Mouse (Mus musculus) forebrain, embryonic 15.5 days (tissue): ENCODE results near the gene Hoxa9. TPM values are rescaled to one million over a fixed set of nuclear protein-coding genes. Genes with fewer than 3 reads are reported as not detected.

ENCODE experiments used
- microRNA counts: library from miRNA; unstranded; fragments of <30 nt; microRNA quantifications from one replicate; lab custom pipeline; 2016
- microRNA-seq: library from miRNA; unstranded; fragments of <30 nt; microRNA quantifications from one replicate; pipeline ENCODE4, GENCODE M21; 2016
- polyA plus RNA-seq: library from polyadenylated mRNA; unstranded; fragments of >200 nt; fragmentation: Nextera tagmentation; extraction: Ambion mirVana; gene quantifications from 2 replicates; pipeline ENCODE4 v1.2.1, GENCODE M21; 2015

Gene Hoxa9
- polyA plus RNA-seq, 1 experiment from 2014 or later, result not detected

MicroRNAs encoded within 50 kb of the gene (microRNA counts, 519-probe panel; counts per million panel counts)
- microRNA mmu-miR-196b (lab: Ali Mortazavi, UCI), result not detected

Small RNA genes lying within 50 kb of the gene (microRNA-seq; reads per million reads assigned to microRNA genes)
- gene Mir196b, result 30.1 reads per million, percentile 38 among the genes with 10 or more reads in this experiment

Other genes with a start within 250 kb of the Hoxa9 start
- 5.0 and 7.4 TPM in 2 replicates for gene Skap2, start 218.5 kb downstream of the Hoxa9 start, polyA plus RNA-seq
- gene Hoxa1, start 72.8 kb downstream of the Hoxa9 start, polyA plus RNA-seq, result not detected in 2 replicates
- not detected in 2 replicates for gene Hoxa2, start 66.3 kb downstream of the Hoxa9 start, polyA plus RNA-seq
- not detected in 2 replicates for gene 5730596B20Rik, start 53.6 kb downstream of the Hoxa9 start, polyA plus RNA-seq
- not detected in 2 replicates for gene Hoxa4, start 39.3 kb downstream of the Hoxa9 start, polyA plus RNA-seq
- not detected in 2 replicates for gene Hoxa5, start 26.5 kb downstream of the Hoxa9 start, polyA plus RNA-seq
- not detected in 2 replicates for gene Hoxa6, start 22.4 kb downstream of the Hoxa9 start, polyA plus RNA-seq
- gene Hoxa3, start 17.8 kb downstream of the Hoxa9 start, polyA plus RNA-seq, result not detected in 2 replicates
- not detected in 2 replicates for gene Gm28308, start 17.8 kb downstream of the Hoxa9 start, polyA plus RNA-seq
- gene Hoxa7, start 9.2 kb downstream of the Hoxa9 start, polyA plus RNA-seq, result not detected in 2 replicates
- gene Hoxa10, start 9.8 kb upstream of the Hoxa9 start, polyA plus RNA-seq, result not detected in 2 replicates
- gene Hoxa11, start 14.7 kb upstream of the Hoxa9 start, polyA plus RNA-seq, result not detected in 2 replicates
- gene Hoxa13, start 29.8 kb upstream of the Hoxa9 start, polyA plus RNA-seq, result not detected in 2 replicates
- not detected in 2 replicates for gene Evx1, start 82.4 kb upstream of the Hoxa9 start, polyA plus RNA-seq